Mouse (Mus musculus) stomach, postnatal 0 days (tissue): ENCODE data around the gene Lyzl4. TPM values are rescaled to one million over a fixed set of nuclear protein-coding genes. Genes with fewer than 3 reads are reported as not detected.

Experiments
- ATAC-seq: fragments of 200-750 bp; cut with Nextera tagmentation; 2 replicates; pipeline ENCODE4 v1.8.0; 2017; ENCODE audit not compliant: low FRiP score, low TSS enrichment
- DNase-seq: peaks from one replicate; pipeline ENCODE4 v3.0.0-alpha.2; 2016; ENCODE audit warnings: low spot score
- H3K27ac ChIP-seq: fragments of 300-500 bp; sonication (generic); replicated peaks from 2 replicates; pipeline ENCODE4 v1.5.1; 2014; ENCODE audit warnings: mild to moderate bottlenecking, control low read depth
- H3K27me3 ChIP-seq: fragments of 300-500 bp; sonication (generic); 2 replicates; pipeline ENCODE4 v1.6.1; 2014; ENCODE audit warnings: low read length; ENCODE audit not compliant: control insufficient read depth, insufficient read depth
- H3K36me3 ChIP-seq: fragments of 300-500 bp; sonication (generic); 2 replicates; pipeline ENCODE4 v1.6.1; 2014; ENCODE audit warnings: low read length, mixed read lengths; ENCODE audit not compliant: control insufficient read depth, insufficient read depth
- H3K4me1 ChIP-seq: fragments of 300-500 bp; sonication (generic); replicated peaks from 2 replicates; pipeline ENCODE4 v1.6.1; 2014; ENCODE audit warnings: antibody characterized with exemption; ENCODE audit not compliant: control insufficient read depth, insufficient read depth
- H3K4me2 ChIP-seq: fragments of 300-500 bp; sonication (generic); replicated peaks from 2 replicates; pipeline ENCODE4 v1.6.1; 2014; ENCODE audit warnings: low read depth, mild to moderate bottlenecking, control low read depth, moderate library complexity
- H3K4me3 ChIP-seq: fragments of 300-500 bp; sonication (generic); 2 replicates; pipeline ENCODE4 v1.5.1; 2014; ENCODE audit warnings: low read depth, low read length, control low read depth
- H3K9ac ChIP-seq: fragments of 300-500 bp; sonication (generic); 2 replicates; pipeline ENCODE4 v1.6.1; 2014; ENCODE audit warnings: mild to moderate bottlenecking, low read length, control low read depth, mixed read lengths
- H3K9me3 ChIP-seq: fragments of 300-500 bp; sonication (generic); 2 replicates; pipeline ENCODE4 v1.6.1; 2016; ENCODE audit warnings: low read length; ENCODE audit not compliant: control insufficient read depth
- CTCF ChIP-seq: IDR thresholded peaks from 2 replicates; pipeline ENCODE4 v1.5.1; 2016; ENCODE audit warnings: antibody characterized with exemption, low read depth, mild to moderate bottlenecking, moderate library complexity
- EP300 ChIP-seq: optimal IDR thresholded peaks from 2 replicates; pipeline ENCODE3; 2016; ENCODE audit warnings: antibody characterized with exemption
- WGBS: fragments of 180-500 bp; shearing (Covaris S2); extraction: QIAGEN DNeasy Blood & Tissue Kit; methylation state at CpG from one replicate; pipeline ENCODE4 v1.1.7; 2014; 5-methylcytosine and 5-hydroxymethylcytosine counted together
- polyA plus RNA-seq: library from polyadenylated mRNA; unstranded; fragments of >200 nt; fragmentation: Nextera tagmentation; extraction: Ambion mirVana; gene quantifications from 2 replicates; pipeline ENCODE4 v1.2.1, GENCODE M21; 2015

The Lyzl4 gene
- 0.15 and 0.21 TPM in 2 replicates for polyA plus RNA-seq

- Histone ChIP-seq H3K36me3 (no peaks in the 10 kb centered on the region), H3K9ac (peak within 1 kb of the TSS; percentile 45), H3K4me3 (peak within 1 kb of the TSS; percentile 49), H3K27me3 (peaks cover 2% of the 10 kb centered on the region; the same call in 1 of the 2 replicates), H3K27ac (no peak within 1 kb of the TSS), H3K4me1 (no peaks in the 10 kb centered on the region), H3K4me2 (peak within 1 kb of the TSS; percentile 84), H3K9me3 (no peaks in the 10 kb centered on the region)
- under 1% methylated on average over 26 of the region's 26 CpGs for WGBS
- DNase-seq (peak; percentile 85), ATAC-seq (peak; percentile 69)
- no peak for TF ChIP-seq EP300
- peak; percentile 76 for TF ChIP-seq CTCF
Measured at GRCm38 (mm10) chr9:121642001-121642400, at the start of gene Lyzl4. Gene Lyzl4 (minus strand): TSS chr9:121642096.

GRCm38 (mm10) chr9:121690734-121691133 is 48.8 kb upstream of the Lyzl4 start:
- Histone ChIP-seq H3K9ac (no peak overlapping the region), H3K4me2 (no peak overlapping the region), H3K27ac (no peak overlapping the region), H3K27me3 (no peaks in the 10 kb centered on the region), H3K4me1 (no peaks in the 10 kb centered on the region), H3K4me3 (no peak overlapping the region), H3K9me3 (no peaks in the 10 kb centered on the region), H3K36me3 (no peaks in the 10 kb centered on the region)
- DNase-seq (no peak), ATAC-seq (no peak)
- WGBS, result 90% methylated on average over 7 of the region's 7 CpGs
- no peak for TF ChIP-seq CTCF
- no peak for TF ChIP-seq EP300

GRCm38 (mm10) chr9:121690200-121690651 is 48.3 kb upstream of the Lyzl4 start:
- Histone ChIP-seq H3K9me3 (no peaks in the 10 kb centered on the region), H3K27ac (no peak overlapping the region), H3K4me3 (no peak overlapping the region), H3K4me2 (no peak overlapping the region), H3K4me1 (no peaks in the 10 kb centered on the region), H3K27me3 (no peaks in the 10 kb centered on the region), H3K9ac (no peak overlapping the region), H3K36me3 (no peaks in the 10 kb centered on the region)
- TF ChIP-seq EP300, result no peak
- TF ChIP-seq CTCF, result no peak
- 85% methylated on average over 15 of the region's 15 CpGs for WGBS
- no peak for ATAC-seq
- DNase-seq, result no peak

GRCm38 (mm10) chr9:121684702-121685101 is 42.8 kb upstream of the Lyzl4 start:
- Histone ChIP-seq H3K4me2 (no peak overlapping the region), H3K4me3 (no peak overlapping the region), H3K27me3 (no peaks in the 10 kb centered on the region), H3K27ac (no peak overlapping the region), H3K9ac (no peak overlapping the region), H3K9me3 (no peaks in the 10 kb centered on the region), H3K4me1 (no peaks in the 10 kb centered on the region), H3K36me3 (peaks cover 3% of the 10 kb centered on the region; the same call in 1 of the 2 replicates)
- DNase-seq (no peak), ATAC-seq (no peak)
- no peak for TF ChIP-seq EP300
- no peak for TF ChIP-seq CTCF
- WGBS, result 73% methylated on average over 7 of the region's 7 CpGs

- no peak overlapping the region for H3K4me2 ChIP-seq
- DNase-seq (no peak), ATAC-seq (no peak)
- H3K27me3 ChIP-seq, result no peaks in the 10 kb centered on the region
- no peak overlapping the region for H3K27ac ChIP-seq
- 79% methylated on average over 18 of the region's 18 CpGs for WGBS
- H3K9ac ChIP-seq, result no peak overlapping the region
- TF ChIP-seq CTCF (0 out of 2 replicates have a peak, but pooled peaks have one; percentile 25), EP300 (no peak)
- H3K9me3 ChIP-seq, result no peaks in the 10 kb centered on the region
- H3K4me1 ChIP-seq, result no peaks in the 10 kb centered on the region
- H3K4me3 ChIP-seq, result no peak overlapping the region
- peaks cover 3% of the 10 kb centered on the region; the same call in 1 of the 2 replicates for H3K36me3 ChIP-seq
Measured at GRCm38 (mm10) chr9:121682037-121682680, 40.3 kb upstream of the Lyzl4 start.

GRCm38 (mm10) chr9:121681191-121681590 is 39.3 kb upstream of the Lyzl4 start:
- DNase-seq, result no peak
- no peaks in the 10 kb centered on the region for H3K9me3 ChIP-seq
- no peak overlapping the region for H3K4me3 ChIP-seq
- no peaks in the 10 kb centered on the region for H3K4me1 ChIP-seq
- no peaks in the 10 kb centered on the region for H3K27me3 ChIP-seq
- no peak for ATAC-seq
- peaks cover 3% of the 10 kb centered on the region; the same call in 1 of the 2 replicates for H3K36me3 ChIP-seq
- no peak overlapping the region for H3K27ac ChIP-seq
- TF ChIP-seq CTCF, result no peak
- no peak for TF ChIP-seq EP300
- H3K9ac ChIP-seq, result no peak overlapping the region
- no peak overlapping the region for H3K4me2 ChIP-seq
- 81% methylated on average over 8 of the region's 8 CpGs for WGBS
